Mouse (Mus musculus): ENCODE data around the gene Leo1. TPM values are rescaled to one million over a fixed set of nuclear protein-coding genes. Genes with fewer than 3 reads are reported as not detected.

Leo1 gene
- polyA plus RNA-seq, 1 experiment from 2014 or later, result 39.3 TPM

Other genes starting within 250 kb of the Leo1 start
- 11.3 and 12.4 TPM in 2 replicates for gene Myo5c, start 209.5 kb upstream of the Leo1 start, polyA plus RNA-seq (2015; fragmentation: Nextera tagmentation; extraction: Ambion mirVana)
- 18.9 and 20.5 TPM in 2 replicates for gene Gnb5, start 135.2 kb upstream of the Leo1 start, polyA plus RNA-seq (2015; fragmentation: Nextera tagmentation; extraction: Ambion mirVana)
- gene Bcl2l10, start 93.8 kb upstream of the Leo1 start, polyA plus RNA-seq (2015; fragmentation: Nextera tagmentation; extraction: Ambion mirVana), result not detected in 2 replicates
- gene Mapk6, start 31.5 kb upstream of the Leo1 start, polyA plus RNA-seq (2015; fragmentation: Nextera tagmentation; extraction: Ambion mirVana), result 48.8 and 51.1 TPM in 2 replicates
- gene Tmod3, start 118.1 kb downstream of the Leo1 start, polyA plus RNA-seq (2015; fragmentation: Nextera tagmentation; extraction: Ambion mirVana), result 138 and 153 TPM in 2 replicates
- 18.1 and 19.9 TPM in 2 replicates for gene Tmod2, start 169.8 kb downstream of the Leo1 start, polyA plus RNA-seq (2015; fragmentation: Nextera tagmentation; extraction: Ambion mirVana)
- gene Lysmd2, start 184.2 kb downstream of the Leo1 start, polyA plus RNA-seq (2015; fragmentation: Nextera tagmentation; extraction: Ambion mirVana), result 28.3 and 29.1 TPM in 2 replicates
- 9.7 and 11.3 TPM in 2 replicates for gene Scg3, start 242.5 kb downstream of the Leo1 start, polyA plus RNA-seq (2015; fragmentation: Nextera tagmentation; extraction: Ambion mirVana)